Mouse (Mus musculus): ENCODE data around the gene Ctps.

DNA sequence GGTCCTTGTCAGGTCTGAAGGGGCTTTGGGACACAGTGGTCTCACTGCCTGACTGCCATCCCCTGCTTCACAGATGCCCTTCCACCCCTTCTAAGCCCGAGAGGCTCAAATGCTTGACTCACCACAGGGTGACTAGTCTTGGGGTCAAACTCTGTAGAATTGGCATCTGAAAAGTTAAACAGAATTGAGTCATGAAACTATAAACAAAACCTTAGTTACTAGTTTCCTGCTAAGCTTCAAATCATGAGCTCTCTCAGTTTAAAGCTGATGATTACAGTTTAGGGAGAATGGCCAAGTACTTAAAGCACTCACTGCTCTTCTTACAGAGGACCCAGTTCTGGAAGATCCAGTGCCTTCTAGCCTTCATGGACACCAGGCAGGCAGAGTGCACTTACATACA is 25.2 kb downstream of the Ctps start:
- TF ChIP-seq CTCF (IDR thresholded peaks at IDR 0.05; ENCODE audit: low read depth, low read length): no peak
- no peak for TF ChIP-seq POLR2A (IDR thresholded peaks at IDR 0.05; ENCODE audit: borderline replicate concordance, low read depth, low read length)

Measured in bone marrow macrophage, adult 2 months (primary cell).